Mouse (Mus musculus) gonadal fat pad, adult 2 months (tissue): Measurements from ENCODE around the gene Col6a6. TPM values are rescaled to one million over a fixed set of nuclear protein-coding genes. Genes with fewer than 3 reads are reported as not detected.

Source experiments
- DNase-seq: peaks from one replicate; pipeline ENCODE4 v3.0.0-alpha.2; 2012; ENCODE audit warnings: low read depth
- polyA plus RNA-seq: library from polyadenylated mRNA; depleted of rRNA; stranded (reverse); fragments of >200 nt; gene quantifications from 2 replicates; pipeline ENCODE4 v1.2.3, GENCODE M21; 2012

Gene Col6a6
- polyA plus RNA-seq, 1 experiment: 1.8 TPM

GRCm38 (mm10) chr9:105801463-105801862, 26.5 kb downstream of the Col6a6 start:
- no peak for DNase-seq

- DNase-seq: no peak
These were observed 27.7 kb downstream of the Col6a6 start for GRCm38 (mm10) chr9:105800286-105800685.

- no peak for DNase-seq
These were observed 31.8 kb downstream of the Col6a6 start for GRCm38 (mm10) chr9:105796137-105796536.

- DNase-seq: no peak
These were observed 33.0 kb downstream of the Col6a6 start for GRCm38 (mm10) chr9:105794965-105795364.

- no peak for DNase-seq
These were observed 36.1 kb downstream of the Col6a6 start for GRCm38 (mm10) chr9:105791810-105792209.

- DNase-seq: no peak
These were observed 39.8 kb downstream of the Col6a6 start for GRCm38 (mm10) chr9:105788203-105788602.

- no peak for DNase-seq
These were observed 40.2 kb downstream of the Col6a6 start for GRCm38 (mm10) chr9:105787800-105788199.

GRCm38 (mm10) chr9:105784026-105784425, 43.9 kb downstream of the Col6a6 start:
- DNase-seq: no peak

- no peak for DNase-seq
These were observed 47.3 kb downstream of the Col6a6 start for GRCm38 (mm10) chr9:105780696-105781095.

GRCm38 (mm10) chr9:105778741-105779140, 49.2 kb downstream of the Col6a6 start:
- no peak for DNase-seq

GRCm38 (mm10) chr9:105774878-105775277, 53.1 kb downstream of the Col6a6 start:
- peak; percentile 16 for DNase-seq

GRCm38 (mm10) chr9:105774321-105774720, 53.6 kb downstream of the Col6a6 start:
- no peak for DNase-seq

GRCm38 (mm10) chr9:105771380-105771779, 56.6 kb downstream of the Col6a6 start:
- no peak for DNase-seq

- no peak for DNase-seq
These were observed 57.3 kb downstream of the Col6a6 start for GRCm38 (mm10) chr9:105770690-105771089.

- DNase-seq: no peak
These were observed 62.1 kb downstream of the Col6a6 start for GRCm38 (mm10) chr9:105765891-105766290.

- no peak for DNase-seq
These were observed 63.3 kb downstream of the Col6a6 start for GRCm38 (mm10) chr9:105764681-105765080.

- no peak for DNase-seq
These were observed 63.8 kb downstream of the Col6a6 start for GRCm38 (mm10) chr9:105764127-105764526.

- no peak for DNase-seq
These were observed 64.3 kb downstream of the Col6a6 start for GRCm38 (mm10) chr9:105763625-105764024.

GRCm38 (mm10) chr9:105762274-105762673, 65.7 kb downstream of the Col6a6 start:
- DNase-seq: no peak

- no peak for DNase-seq
These were observed 69.1 kb downstream of the Col6a6 start for GRCm38 (mm10) chr9:105758861-105759260.

- peak; percentile 26 for DNase-seq
These were observed 69.7 kb downstream of the Col6a6 start for GRCm38 (mm10) chr9:105758173-105758765.

GRCm38 (mm10) chr9:105754256-105754655, 73.7 kb downstream of the Col6a6 start:
- no peak for DNase-seq

GRCm38 (mm10) chr9:105745861-105746260, 82.1 kb downstream of the Col6a6 start:
- DNase-seq: no peak

- DNase-seq: no peak
These were observed 87.5 kb downstream of the Col6a6 start for GRCm38 (mm10) chr9:105740413-105740812.
